Mouse (Mus musculus) heart, embryonic 14.5 days (tissue): ENCODE data around the gene Slc12a7. TPM values are rescaled to one million over a fixed set of nuclear protein-coding genes. Genes with fewer than 3 reads are reported as not detected.

Experiments
- ATAC-seq: fragments of 200-750 bp; cut with Nextera tagmentation; 2 replicates; pipeline ENCODE4 v1.8.0; 2017; ENCODE audit warnings: low read depth, moderate TSS enrichment; ENCODE audit not compliant: insufficient number of reproducible peaks, insufficient read depth, low FRiP score
- H3K27ac ChIP-seq, 2 experiments: fragments of 200-500 bp in 1 of 2; fragments of 300-500 bp in 1 of 2; sonication (generic) in 1 of 2; replicated peaks in 1 of 2; 2 replicates each; pipeline ENCODE4 v1.5.1; 2012 to 2014; ENCODE audit warnings: low read depth in 2 of 2, low read length in 2 of 2, control low read depth in 1 of 2, mild to moderate bottlenecking in 1 of 2, mixed read lengths in 1 of 2; ENCODE audit not compliant: control insufficient read depth in 1 of 2, insufficient read depth in 1 of 2
- H3K27me3 ChIP-seq: fragments of 300-500 bp; sonication (generic); 2 replicates; pipeline ENCODE4 v1.6.1; 2014; ENCODE audit warnings: mild to moderate bottlenecking, low read length, control low read depth; ENCODE audit not compliant: control insufficient read depth, insufficient read depth
- H3K36me3 ChIP-seq: fragments of 300-500 bp; sonication (generic); 2 replicates; pipeline ENCODE4 v1.6.1; 2014; ENCODE audit warnings: mild to moderate bottlenecking, control low read depth, low read length, mixed read lengths; ENCODE audit not compliant: control insufficient read depth, insufficient read depth
- H3K4me1 ChIP-seq, 2 experiments: fragments of 200-500 bp in 1 of 2; fragments of 300-500 bp in 1 of 2; sonication (generic) in 1 of 2; 2 replicates each; pipeline ENCODE4 v1.6.1; 2012 to 2014; ENCODE audit warnings: low read length in 2 of 2, control low read depth in 1 of 2, mixed read lengths in 1 of 2; ENCODE audit not compliant: control insufficient read depth in 2 of 2, insufficient read depth in 2 of 2
- H3K4me2 ChIP-seq: fragments of 300-500 bp; sonication (generic); 2 replicates; pipeline ENCODE4 v1.6.1; 2014; ENCODE audit warnings: mild to moderate bottlenecking, low read length
- H3K4me3 ChIP-seq, 2 experiments: fragments of 200-500 bp in 1 of 2; fragments of 300-500 bp in 1 of 2; sonication (generic) in 1 of 2; 2 replicates each; pipeline ENCODE4 v1.5.1; 2012 to 2014; ENCODE audit warnings: low read length in 2 of 2, mild to moderate bottlenecking in 2 of 2, control low read depth in 1 of 2, low read depth in 1 of 2, moderate library complexity in 1 of 2; ENCODE audit not compliant: control insufficient read depth in 1 of 2, insufficient read depth in 1 of 2
- H3K9ac ChIP-seq: fragments of 300-500 bp; sonication (generic); 2 replicates; pipeline ENCODE4 v1.6.1; 2014; ENCODE audit warnings: mild to moderate bottlenecking, low read length
- H3K9me3 ChIP-seq: fragments of 300-500 bp; sonication (generic); 2 replicates; pipeline ENCODE4 v1.6.1; 2016; ENCODE audit warnings: low read length, control low read depth; ENCODE audit not compliant: control insufficient read depth
- WGBS: fragments of 180-500 bp; shearing (Covaris S2); extraction: QIAGEN DNeasy Blood & Tissue Kit; methylation state at CpG from one replicate; pipeline ENCODE4 v1.1.7; 2014; 5-methylcytosine and 5-hydroxymethylcytosine counted together
- polyA plus RNA-seq: library from polyadenylated mRNA; unstranded; fragments of >200 nt; fragmentation: Nextera tagmentation; extraction: Ambion mirVana; gene quantifications from 2 replicates; pipeline ENCODE4 v1.2.1, GENCODE M21; 2014

The Slc12a7 gene
- polyA plus RNA-seq, 1 experiment from 2014 or later, result 39.4 TPM

DNA sequence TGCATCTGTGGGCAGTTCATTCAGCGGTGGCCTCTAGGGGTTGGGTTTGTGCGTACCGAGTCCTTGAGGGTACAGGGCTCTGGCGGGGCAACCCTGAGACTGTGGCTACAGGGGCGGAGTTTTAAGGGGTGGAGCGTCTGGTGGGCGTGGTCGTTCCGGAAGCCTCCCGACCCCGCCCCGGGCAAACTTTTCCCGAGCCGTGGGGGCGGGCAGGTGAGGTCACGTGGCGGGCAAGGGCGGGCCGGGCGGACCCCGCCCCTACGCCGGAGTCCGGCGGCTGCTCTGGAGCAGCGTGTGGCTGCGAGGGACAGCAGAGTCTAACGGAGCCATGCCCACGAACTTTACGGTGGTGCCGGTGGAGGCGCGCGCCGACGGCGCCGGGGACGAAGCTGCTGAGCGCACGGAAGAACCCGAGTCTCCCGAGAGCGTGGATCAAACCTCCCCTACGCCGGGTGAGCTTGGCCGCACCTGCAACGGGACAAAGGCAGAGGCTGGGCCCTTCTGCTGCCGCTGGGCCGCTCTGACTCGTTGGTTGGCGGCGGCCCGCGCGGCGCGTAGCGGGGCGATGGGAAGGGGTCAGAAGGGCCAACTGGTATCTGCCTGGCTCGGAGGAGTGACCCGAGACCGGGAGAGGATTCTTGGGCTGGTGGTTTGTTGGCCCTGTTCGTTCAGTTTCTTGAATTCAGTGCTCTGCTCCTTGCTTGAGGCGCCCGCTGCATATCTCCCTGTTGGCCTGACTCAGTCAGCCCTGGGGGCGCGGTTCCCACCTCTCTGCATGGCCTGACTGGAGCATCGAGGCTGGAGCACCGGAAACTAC lies 30.8 kb downstream of the Slc12a7 start:
- no peaks in the 10 kb centered on the region for H3K27me3 ChIP-seq
- H3K9ac ChIP-seq, result peak overlapping the region; percentile 94
- peak overlapping the region; percentile 72 to 92 for H3K27ac ChIP-seq
- ATAC-seq, result peak; percentile 90
- peaks cover 4% of the 10 kb centered on the region; the same call in 1 of the 2 replicates for H3K36me3 ChIP-seq
- no peaks in the 10 kb centered on the region for H3K9me3 ChIP-seq
- peaks cover 28 to 53% of the 10 kb centered on the region in 2 experiments for H3K4me1 ChIP-seq
- WGBS, result under 1% methylated on average over 70 of the region's 70 CpGs
- H3K4me3 ChIP-seq, result peak overlapping the region; percentile 74 to 81
- H3K4me2 ChIP-seq, result peak overlapping the region; percentile 93

DNA sequence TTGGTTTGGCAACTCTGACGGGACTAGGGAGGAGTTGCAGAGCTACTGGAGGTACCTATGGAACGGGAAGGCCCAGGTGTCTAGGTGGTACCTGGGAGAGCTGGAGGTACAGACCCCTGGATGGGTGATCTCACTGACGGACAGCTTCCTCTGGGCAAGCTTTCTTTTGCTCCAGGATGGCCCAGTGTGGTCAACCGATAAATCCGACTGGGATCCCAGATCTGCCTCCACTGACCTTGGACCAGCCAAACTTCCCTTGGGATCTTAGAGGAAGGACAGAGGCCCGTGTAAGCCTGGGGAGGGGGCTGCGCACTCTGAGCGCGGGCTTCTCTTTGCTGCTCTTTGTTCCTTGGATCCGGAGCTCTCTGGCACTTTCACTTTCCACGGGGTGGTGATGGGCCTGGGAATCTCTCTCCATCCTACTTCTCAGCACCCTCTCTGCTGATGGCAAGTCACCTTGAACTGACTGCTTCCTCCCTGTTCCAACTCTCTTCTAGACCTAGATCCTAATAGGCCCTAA lies 31.4 kb downstream of the Slc12a7 start:
- 2% methylated on average over 11 of the region's 11 CpGs for WGBS
- Histone ChIP-seq H3K9me3 (no peaks in the 10 kb centered on the region), H3K9ac (peak overlapping the region; percentile 94), H3K4me1 (peaks cover 28 to 51% of the 10 kb centered on the region in 2 experiments), H3K27ac (peak overlapping the region; percentile 72 to 92), H3K36me3 (peaks cover 6% of the 10 kb centered on the region; the same call in 1 of the 2 replicates), H3K4me2 (peak overlapping the region; percentile 93), H3K27me3 (no peaks in the 10 kb centered on the region), H3K4me3 (peak overlapping the region; percentile 74 to 81)
- ATAC-seq, result no peak

DNA sequence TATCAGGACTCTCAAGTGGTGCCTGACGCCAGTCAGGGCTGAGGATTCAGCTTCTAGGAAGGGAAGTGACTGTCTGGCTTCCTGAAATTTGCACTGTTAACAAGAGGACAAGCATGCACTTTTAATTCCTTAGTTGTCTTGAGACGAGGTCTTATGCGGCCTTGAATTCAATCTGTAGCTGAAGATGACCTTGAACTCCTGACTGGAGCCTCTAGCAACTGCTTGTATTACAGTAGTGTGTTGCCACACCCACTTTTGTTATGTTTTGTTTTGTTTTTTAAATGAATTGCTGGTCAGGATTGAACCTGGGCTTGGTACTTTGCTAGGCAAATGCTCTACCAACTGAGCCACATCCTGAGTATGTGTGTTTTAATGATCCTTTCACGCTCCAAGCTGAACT lies 32.5 kb downstream of the Slc12a7 start:
- no peaks in the 10 kb centered on the region for H3K27me3 ChIP-seq
- peaks cover 33 to 54% of the 10 kb centered on the region in 2 experiments for H3K4me1 ChIP-seq
- H3K9ac ChIP-seq, result peak overlapping the region; percentile 94
- peak overlapping the region; percentile 93 for H3K4me2 ChIP-seq
- peak overlapping the region; percentile 72 to 92 for H3K27ac ChIP-seq
- 46% methylated on average over 4 of the region's 4 CpGs for WGBS
- H3K4me3 ChIP-seq, result peak overlapping the region; percentile 74 to 81
- H3K9me3 ChIP-seq, result no peaks in the 10 kb centered on the region
- peaks cover 6% of the 10 kb centered on the region; the same call in 1 of the 2 replicates for H3K36me3 ChIP-seq
- no peak for ATAC-seq

DNA sequence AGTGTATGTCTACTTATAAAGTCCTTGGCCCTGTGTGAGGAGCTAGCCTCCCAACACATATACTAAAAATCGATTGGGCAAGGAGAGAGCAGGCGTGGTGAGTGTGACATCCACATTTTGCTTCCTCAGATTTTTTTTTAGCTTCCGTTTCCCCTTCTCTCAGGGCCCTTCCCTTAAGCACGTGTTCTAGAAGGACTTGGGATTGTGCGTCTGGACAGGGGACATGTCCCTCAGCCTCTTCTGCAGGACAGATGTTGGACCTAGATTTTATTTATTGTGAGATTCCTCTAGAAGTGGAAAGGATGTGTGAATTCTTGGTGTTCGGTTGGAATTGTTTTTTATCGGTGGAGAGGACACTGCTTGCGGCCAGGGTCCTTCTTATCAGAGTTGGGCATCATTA lies 34.3 kb downstream of the Slc12a7 start:
- H3K4me2 ChIP-seq, result no peak overlapping the region; the same call in 1 of the 2 replicates
- H3K27ac ChIP-seq, result no peak overlapping the region
- peaks cover 6% of the 10 kb centered on the region; the same call in 1 of the 2 replicates for H3K36me3 ChIP-seq
- no peak overlapping the region for H3K4me3 ChIP-seq
- H3K9ac ChIP-seq, result peak overlapping the region; percentile 41; the same call in 1 of the 2 replicates
- H3K27me3 ChIP-seq, result no peaks in the 10 kb centered on the region
- peaks cover 35 to 58% of the 10 kb centered on the region in 2 experiments for H3K4me1 ChIP-seq
- WGBS, result 61% methylated on average over 8 of the region's 8 CpGs
- no peak for ATAC-seq
- no peaks in the 10 kb centered on the region for H3K9me3 ChIP-seq

DNA sequence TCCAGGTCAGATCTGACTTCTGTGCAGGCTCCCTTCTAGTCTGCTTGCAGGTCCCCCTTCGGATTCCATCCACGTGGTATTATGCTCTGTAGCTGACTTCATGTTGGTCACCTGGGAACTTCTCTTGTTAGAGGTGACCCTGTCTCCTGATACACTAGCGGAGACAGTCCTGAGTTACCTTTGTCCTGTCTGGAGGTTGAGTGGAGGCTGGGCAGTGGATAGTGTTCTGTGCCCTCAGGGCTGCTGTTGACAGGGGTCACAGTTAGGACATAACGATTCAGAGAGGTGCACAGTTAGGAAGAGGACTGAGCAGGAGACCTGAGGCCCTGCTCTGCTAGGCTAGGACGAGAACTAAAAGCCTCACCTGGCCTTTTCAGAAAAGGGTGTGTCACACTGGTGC lies 34.9 kb downstream of the Slc12a7 start:
- no peak for ATAC-seq
- 67% methylated on average over 5 of the region's 5 CpGs for WGBS
- peaks cover 6% of the 10 kb centered on the region; the same call in 1 of the 2 replicates for H3K36me3 ChIP-seq
- no peaks in the 10 kb centered on the region for H3K27me3 ChIP-seq
- no peak overlapping the region for H3K4me3 ChIP-seq
- peak overlapping the region; percentile 41; the same call in 1 of the 2 replicates for H3K9ac ChIP-seq
- H3K4me1 ChIP-seq, result peaks cover 39 to 60% of the 10 kb centered on the region in 2 experiments
- H3K27ac ChIP-seq, result no peak overlapping the region
- H3K9me3 ChIP-seq, result no peaks in the 10 kb centered on the region
- H3K4me2 ChIP-seq, result no peak overlapping the region; the same call in 1 of the 2 replicates

DNA sequence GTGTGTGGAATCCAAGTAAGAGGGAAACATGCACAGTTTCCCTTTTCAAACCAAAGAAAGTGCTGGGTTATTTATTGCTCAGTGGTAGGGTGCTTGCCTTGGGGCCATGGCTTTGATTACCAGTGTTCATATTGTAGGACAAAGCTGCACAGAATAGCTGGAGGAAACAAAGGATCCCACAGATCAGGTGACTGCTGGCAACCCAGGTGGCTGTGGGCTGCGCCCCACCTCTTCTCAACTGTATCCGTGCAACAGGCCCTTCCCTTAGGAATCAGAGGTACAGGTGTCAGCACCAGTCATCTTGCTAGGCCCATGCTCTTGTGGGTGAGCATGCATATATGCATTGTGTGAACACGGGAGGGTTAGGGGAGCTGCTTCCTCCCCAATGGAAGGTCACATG lies 35.4 kb downstream of the Slc12a7 start:
- no peaks in the 10 kb centered on the region for H3K9me3 ChIP-seq
- H3K36me3 ChIP-seq, result peaks cover 6% of the 10 kb centered on the region; the same call in 1 of the 2 replicates
- no peak overlapping the region for H3K4me3 ChIP-seq
- no peak for ATAC-seq
- WGBS, result 89% methylated on average over 3 of the region's 3 CpGs
- H3K9ac ChIP-seq, result no peak overlapping the region
- H3K4me2 ChIP-seq, result no peak overlapping the region
- H3K27me3 ChIP-seq, result no peaks in the 10 kb centered on the region
- H3K4me1 ChIP-seq, result peaks cover 45 to 62% of the 10 kb centered on the region in 2 experiments
- no peak overlapping the region for H3K27ac ChIP-seq

DNA sequence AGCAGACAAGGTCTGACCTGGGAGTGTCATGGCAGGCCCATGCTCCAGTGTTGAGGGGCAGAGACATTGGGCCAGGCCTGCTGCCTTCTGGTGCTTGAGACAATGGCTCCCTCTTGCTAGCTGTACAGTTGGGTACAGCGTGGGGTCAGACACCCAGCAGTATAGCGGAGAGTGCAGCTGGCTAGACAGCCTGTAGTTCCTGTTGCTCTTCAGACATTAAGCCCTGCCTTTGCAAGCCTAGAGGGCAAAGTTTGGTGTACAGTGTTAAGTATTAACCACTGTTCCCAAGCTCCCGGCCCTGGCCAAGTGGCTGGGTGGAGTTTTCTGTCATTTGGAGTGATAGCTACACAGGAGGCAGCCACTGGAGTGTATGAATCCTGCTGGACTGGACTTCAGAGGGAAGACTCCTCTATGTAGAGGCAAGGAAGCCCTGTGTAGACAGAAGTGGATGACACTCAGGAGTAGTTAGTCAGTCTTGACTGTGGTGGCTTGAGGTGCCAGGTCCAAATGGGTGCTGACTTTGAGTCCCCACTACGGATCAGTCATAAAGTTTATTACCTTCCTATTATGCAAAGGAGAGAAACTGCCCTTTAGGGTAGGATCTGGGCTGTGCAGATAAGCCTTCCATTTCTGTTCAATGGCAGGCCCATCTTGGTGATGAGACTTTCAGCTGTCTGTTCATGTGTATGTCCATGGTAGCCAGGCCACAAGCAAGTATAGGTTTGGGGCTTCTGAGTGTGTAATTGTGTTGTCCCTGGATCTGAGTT lies 37.2 kb downstream of the Slc12a7 start:
- no peak overlapping the region for H3K4me2 ChIP-seq
- 0 out of 4 replicates have a peak overlapping the region, but pooled peaks of 1 of the 2 experiments have one; percentile 4 for H3K27ac ChIP-seq
- no peak overlapping the region for H3K4me3 ChIP-seq
- ATAC-seq, result no peak
- 66% methylated on average over 4 of the region's 4 CpGs for WGBS
- peaks cover 49 to 68% of the 10 kb centered on the region in 2 experiments for H3K4me1 ChIP-seq
- no peaks in the 10 kb centered on the region for H3K9me3 ChIP-seq
- no peaks in the 10 kb centered on the region for H3K27me3 ChIP-seq
- peaks cover 12% of the 10 kb centered on the region; the same call in 1 of the 2 replicates for H3K36me3 ChIP-seq
- H3K9ac ChIP-seq, result no peak overlapping the region
